Mouse (Mus musculus): ENCODE data around the gene Ptpn14.

The Ptpn14 gene

GRCm38 (mm10) chr1:189770516-189770915 lies 42.4 kb downstream of the Ptpn14 start:
- DNase-seq (ENCODE audit: low spot score in 2 of 2) = no peak

DNA sequence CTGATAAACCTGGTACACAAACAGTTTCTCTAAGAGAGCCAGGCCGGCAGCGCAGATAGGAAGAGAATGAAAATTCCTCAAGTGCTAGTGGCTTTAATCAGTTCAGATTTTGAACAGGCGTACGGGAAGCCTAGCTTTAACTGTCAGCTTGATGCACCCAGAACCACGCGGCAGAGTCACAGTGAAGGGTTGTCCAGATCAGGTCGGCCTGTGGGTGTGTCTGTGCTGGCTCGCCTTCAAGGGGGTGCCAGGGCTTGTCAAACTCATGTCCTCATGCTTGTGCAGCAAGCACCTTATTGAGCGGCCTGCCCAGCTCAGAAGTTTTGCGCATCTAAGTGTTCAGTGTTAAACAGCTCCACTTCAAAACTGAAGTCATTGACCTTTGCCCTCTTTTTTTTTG lies 44.6 kb downstream of the Ptpn14 start:
- DNase-seq (ENCODE audit: low spot score in 2 of 2) = no peak

GRCm38 (mm10) chr1:189774778-189775177 lies 46.7 kb downstream of the Ptpn14 start:
- DNase-seq (ENCODE audit: low spot score in 2 of 2) = no peak

GRCm38 (mm10) chr1:189777207-189777606 lies 49.1 kb downstream of the Ptpn14 start:
- DNase-seq (ENCODE audit: low spot score in 2 of 2) = no peak

- no peak for DNase-seq (ENCODE audit: low spot score in 2 of 2)
Measured at GRCm38 (mm10) chr1:189778343-189778742, 50.3 kb downstream of the Ptpn14 start.

DNA sequence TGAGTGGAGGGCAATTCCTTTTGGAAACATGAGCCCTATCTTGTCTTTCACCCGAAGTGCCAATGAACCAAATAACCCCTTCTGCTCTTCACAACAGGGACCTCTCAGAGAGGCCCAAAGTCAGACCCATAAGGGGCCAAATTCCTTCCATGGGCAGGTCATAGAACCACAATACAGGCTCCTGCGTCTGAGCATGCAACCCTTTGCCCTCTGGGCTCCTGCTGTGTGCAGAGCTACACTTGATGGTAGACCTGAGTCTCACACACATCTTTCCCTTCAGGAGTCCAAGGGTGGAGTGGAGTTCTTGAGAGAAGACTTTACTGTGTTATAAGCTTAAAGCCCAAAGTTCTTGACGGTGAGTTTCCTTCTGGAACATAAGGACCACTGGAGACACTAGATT lies 51.2 kb downstream of the Ptpn14 start:
- DNase-seq (ENCODE audit: low spot score in 2 of 2) = no peak

GRCm38 (mm10) chr1:189781721-189782345 lies 53.8 kb downstream of the Ptpn14 start:
- no peak for DNase-seq (ENCODE audit: low spot score in 2 of 2)

DNA sequence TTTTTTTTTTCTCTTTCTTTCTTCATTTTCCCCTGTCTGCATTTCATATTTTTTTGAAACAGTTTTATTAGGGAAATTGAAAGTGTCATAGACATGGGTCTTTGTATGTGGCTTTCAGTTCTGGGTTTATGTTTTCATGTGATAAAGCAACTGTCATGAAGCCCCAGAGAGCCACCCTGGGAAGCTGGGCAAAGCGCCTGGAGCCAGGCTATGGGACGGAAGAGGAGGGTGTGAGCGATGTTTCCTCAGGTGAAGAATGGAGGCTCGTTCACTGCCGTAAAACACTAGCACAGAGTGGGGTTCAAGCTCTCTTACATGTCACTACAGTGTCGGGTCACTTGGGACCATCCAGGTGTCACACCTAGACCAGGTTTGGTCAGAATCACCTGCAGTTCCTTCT lies 54.6 kb downstream of the Ptpn14 start:
- no peak for DNase-seq (ENCODE audit: low spot score in 2 of 2)

DNA sequence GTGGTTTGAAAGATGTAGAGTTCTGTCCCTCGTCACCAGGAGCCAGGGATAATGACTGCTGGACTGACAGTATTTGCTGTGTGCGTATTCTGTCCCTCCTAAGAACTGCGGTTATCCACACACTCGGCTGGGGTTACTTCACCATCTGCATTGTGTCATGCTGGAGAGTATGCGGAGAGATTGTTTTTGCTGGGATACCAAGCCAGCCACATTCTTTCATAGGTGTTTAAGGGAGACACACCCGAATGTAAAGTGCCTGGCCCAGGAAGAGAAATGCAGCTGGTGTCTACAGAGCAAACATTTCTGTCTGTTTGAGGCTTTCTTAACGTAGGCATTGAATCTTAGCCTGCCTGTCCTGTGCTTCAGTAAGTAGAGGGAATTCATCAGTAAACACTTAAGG lies 56.4 kb downstream of the Ptpn14 start:
- DNase-seq (ENCODE audit: low spot score in 2 of 2) = no peak

DNA sequence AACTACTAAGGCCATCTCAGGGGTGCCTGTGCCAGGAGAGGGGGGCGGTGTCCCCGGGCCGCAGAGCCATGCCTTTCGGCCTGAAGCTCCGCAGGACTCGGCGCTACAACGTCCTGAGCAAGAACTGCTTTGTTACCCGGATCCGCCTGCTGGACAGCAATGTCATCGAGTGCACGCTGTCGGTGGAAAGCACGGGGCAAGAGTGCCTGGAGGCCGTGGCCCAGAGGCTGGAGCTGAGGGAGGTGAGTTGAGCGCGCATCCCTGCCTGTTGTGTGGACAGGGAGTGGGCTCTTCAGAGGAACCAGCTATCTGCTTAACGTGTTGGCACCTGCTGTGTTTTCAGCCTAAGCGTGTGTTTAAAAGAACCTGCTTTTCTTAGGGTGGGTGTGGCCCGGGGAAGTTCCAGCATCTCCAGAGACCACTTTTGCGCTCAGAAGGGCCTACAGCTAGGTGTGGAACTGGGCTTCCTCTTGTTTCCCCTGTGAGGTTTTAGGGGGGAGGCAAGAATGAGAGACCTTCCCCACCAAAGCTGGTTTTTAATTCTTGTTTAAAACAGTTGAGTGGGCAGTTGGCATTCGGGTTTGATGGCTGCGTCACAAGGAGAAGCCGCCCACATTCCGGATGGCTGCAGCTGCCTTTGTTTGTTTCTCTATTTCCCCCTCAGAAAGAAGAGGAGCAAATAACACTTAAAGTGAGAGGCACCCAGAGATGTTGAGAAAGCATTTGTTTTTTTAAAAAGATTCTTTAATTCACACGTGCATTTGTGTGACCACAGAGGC lies 58.8 kb downstream of the Ptpn14 start:
- peak in 1 of 2 experiments; percentile 74 for DNase-seq (ENCODE audit: low spot score in 2 of 2)

GRCm38 (mm10) chr1:189789545-189789944 lies 61.5 kb downstream of the Ptpn14 start:
- DNase-seq (ENCODE audit: low spot score in 2 of 2) = no peak

GRCm38 (mm10) chr1:189790666-189791065 lies 62.6 kb downstream of the Ptpn14 start:
- DNase-seq (ENCODE audit: low spot score in 2 of 2) = no peak

GRCm38 (mm10) chr1:189791534-189792217 lies 63.6 kb downstream of the Ptpn14 start:
- DNase-seq (ENCODE audit: low spot score in 2 of 2) = no peak

- no peak for DNase-seq (ENCODE audit: low spot score in 2 of 2)
Measured at GRCm38 (mm10) chr1:189792560-189793195, 64.6 kb downstream of the Ptpn14 start.

DNA sequence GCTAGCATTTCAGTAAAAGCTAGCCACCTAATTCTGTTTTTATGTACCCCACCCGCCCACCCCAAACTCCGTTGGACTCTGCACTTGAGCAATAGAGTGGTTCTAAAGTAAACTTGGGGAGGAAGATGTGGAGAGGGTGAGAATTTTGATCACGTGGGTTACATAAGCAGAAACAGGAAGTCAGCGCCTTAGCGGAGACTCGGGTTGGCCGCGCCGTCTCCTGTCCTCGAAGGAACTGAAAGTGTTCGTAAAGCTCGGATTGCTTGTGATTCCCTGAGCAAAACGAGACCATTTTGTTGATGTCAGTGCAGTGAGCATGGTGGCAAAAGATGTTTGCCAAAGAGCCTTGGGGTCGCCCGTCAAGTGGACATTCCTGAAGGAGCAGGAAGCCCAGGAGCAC lies 70.9 kb downstream of the Ptpn14 start:
- no peak for DNase-seq (ENCODE audit: low spot score in 2 of 2)

DNA sequence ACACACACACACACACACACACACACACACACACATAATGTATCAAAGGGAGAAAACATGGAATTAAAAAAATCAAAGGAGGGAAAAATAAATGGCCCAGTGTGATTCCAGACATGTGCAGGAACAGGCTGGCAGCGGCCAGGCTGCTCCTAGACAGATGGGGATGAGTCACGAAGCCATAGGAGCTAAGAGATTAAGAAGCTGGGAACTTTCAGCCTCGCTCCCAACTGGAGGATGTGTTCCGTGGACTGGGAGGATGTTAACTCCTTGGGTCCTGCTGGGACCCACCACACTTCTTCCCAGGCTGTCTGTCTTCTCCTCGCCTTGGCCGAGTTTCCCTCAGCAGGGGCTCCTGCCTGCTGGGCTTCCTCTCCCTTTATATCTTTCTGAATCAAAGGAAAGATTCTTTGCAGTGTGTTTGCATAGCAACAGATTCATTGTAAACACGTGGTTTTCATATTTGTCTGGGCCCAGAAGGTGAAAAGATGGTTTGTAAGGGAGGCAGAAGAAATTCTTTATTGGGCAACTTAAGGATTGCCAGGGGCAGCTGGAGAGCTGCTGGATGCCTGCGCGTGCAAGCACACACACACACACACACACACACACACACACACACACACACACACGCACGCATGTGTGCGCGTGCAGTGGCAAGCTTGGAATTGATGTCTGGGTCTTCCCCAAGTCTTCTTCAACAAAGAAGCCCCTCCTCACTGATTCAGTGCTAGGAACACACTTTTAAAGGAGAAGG lies 72.3 kb downstream of the Ptpn14 start:
- peak; percentile 40 to 64 for DNase-seq (ENCODE audit: low spot score in 2 of 2)

- no peak for DNase-seq (ENCODE audit: low spot score in 2 of 2)
Measured at GRCm38 (mm10) chr1:189801303-189801702, 73.2 kb downstream of the Ptpn14 start.

DNA sequence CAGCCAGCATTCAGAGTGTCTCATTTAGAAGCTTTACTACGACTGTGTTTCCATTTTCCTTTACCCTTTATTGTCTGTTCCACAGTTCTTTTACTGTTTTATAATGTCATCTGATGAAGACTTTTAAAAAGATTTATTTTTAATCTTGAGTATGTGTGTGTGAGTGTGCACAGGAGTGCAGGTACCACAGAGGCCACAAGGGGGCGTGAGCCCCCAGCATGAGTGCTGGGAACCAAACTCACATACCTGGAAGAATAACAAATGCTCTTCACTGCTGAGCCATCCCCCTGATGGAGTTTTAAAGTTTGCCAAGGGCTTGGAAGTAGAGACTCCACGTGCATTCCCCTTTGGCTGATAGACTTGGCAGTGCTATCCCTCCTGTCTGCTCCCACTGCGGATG lies 74.5 kb downstream of the Ptpn14 start:
- no peak for DNase-seq (ENCODE audit: low spot score in 2 of 2)

DNA sequence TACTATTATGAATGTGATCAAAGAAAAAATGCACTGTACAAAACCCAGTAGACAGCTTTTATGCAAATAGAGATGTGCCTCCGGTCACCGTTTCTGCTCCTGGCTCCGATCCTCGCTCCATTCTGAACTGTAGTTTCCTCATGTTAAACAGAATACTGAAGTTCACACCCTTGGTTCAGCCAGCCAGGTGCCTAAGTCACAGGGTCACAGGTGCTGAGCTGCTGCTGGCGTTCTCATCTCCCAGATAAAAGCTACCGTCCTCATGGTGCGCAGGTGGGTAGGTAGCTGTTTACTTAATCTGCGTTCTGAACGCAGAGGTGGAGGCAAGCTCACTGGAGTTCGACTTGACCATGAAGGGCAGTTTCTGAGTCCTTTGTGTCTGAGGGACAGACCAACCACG lies 75.7 kb downstream of the Ptpn14 start:
- DNase-seq (ENCODE audit: low spot score in 2 of 2) = no peak

- DNase-seq (ENCODE audit: low spot score in 2 of 2) = no peak
Measured at GRCm38 (mm10) chr1:189806533-189807297, 78.6 kb downstream of the Ptpn14 start.

DNA sequence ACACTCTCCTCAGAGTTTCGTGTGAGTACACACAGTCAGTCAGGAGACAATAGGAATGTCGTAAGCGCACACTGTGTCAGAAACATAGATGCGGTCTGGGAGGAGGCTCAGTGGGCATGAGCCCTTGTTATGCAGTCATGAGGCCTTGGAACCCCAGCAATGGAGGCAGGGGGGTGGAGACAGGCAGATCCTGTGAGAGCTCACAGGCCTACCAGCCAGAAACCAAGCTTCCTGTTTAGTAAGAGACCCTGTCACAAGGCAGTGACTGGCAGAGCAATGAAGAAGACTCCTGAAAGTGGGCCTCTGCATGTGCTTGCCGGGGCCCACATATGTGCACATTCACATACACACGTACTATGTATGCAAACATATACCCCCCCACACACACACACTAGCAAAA lies 79.9 kb downstream of the Ptpn14 start:
- no peak for DNase-seq (ENCODE audit: low spot score in 2 of 2)
